Mouse (Mus musculus) skeletal muscle tissue, adult 2 months (tissue): ENCODE measurements around the gene Otud4.
"Not testable (repeated sequence)": the region's sequence is repeated elsewhere in the genome, so short reads cannot be mapped to it uniquely, and the experiment has no call there.

Experiments
- DNase-seq: peaks from one replicate; pipeline ENCODE4 v3.0.0-alpha.2; 2012; ENCODE audit warnings: low read depth, low spot score

Otud4 gene

DNA sequence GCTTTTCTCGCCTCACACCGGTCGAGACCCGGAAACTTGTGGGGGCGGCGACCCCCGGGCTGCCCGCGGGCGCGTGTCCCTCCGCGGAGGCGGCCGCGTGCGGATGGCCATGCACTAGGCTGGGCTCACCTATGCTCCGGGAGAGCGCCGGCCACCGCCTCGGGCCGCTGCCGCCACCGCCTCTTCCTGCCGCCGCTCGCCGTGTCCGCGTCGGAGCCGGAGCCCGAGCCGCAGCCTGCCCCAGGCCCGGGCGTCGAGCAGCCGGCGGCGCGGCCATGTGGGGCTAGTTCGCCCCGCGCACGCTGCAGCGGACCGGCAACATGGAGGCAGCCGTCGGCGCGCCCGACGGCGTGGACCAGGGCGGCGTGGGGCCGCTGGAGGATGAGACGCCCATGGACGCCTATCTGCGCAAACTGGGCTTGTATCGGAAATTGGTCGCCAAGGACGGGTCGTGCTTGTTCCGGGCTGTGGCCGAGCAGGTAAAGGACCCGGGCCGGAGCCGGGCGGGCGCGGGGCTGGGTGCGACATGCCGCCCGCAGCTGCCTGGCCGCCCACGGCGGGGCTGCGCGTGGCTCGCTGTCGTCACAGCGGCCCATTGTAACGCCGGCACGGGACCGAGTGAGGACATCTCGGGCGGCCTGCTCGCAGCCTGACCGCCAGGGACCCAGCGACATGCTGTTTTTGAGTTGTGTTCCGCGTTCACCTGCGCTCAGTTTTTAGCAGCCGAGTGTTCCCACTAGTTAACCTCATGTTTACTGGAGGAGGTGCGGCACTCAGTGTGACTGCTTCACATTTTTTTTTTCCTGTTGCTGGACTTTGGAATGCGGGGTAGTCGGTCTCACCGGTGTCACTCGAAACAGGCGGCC is at the start of gene Otud4:
Otud4 (plus strand) TSS at position 33 of the 866 bp plus-strand sequence.
- DNase-seq = no peak

DNA sequence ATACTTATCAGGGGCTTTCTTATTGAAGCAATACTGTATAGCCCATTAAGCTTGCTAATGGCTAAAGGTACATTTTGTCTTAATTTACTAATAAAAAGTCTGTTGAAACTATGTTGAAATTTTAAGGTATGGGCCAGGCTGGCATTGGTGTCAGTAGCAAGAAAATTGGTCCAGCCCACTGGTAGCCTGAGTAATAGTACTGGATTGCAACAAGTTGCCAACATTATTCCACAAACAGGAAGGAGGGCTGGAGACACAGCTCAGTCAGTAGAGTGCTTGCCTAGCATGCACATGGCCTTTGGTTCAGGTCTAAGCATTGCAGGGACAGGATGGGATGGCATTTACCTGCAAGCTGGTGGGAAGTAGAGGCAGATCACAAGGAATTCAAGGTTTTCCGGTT is 38.5 kb upstream of the Otud4 start:
- no peak for DNase-seq

DNA sequence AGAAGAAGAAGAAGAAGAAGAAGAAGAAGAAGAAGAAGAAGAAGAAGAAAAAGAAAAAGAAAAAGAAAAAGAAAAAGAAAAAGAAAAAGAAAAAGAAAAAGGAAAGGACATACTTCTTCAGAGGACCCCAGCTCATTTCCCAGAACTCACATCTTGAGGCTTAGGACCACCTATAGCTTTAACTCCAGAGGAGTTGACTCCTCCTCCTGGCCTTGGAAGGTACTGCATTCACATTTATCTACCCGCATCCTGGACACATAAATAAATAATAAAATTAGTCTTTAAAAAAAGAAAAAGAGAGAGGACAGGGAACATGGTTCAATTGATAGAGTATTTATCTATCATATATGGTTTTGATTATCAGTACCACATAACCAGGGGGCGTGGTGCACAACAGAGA is 36.2 kb upstream of the Otud4 start:
- not testable (repeated sequence) for DNase-seq

DNA sequence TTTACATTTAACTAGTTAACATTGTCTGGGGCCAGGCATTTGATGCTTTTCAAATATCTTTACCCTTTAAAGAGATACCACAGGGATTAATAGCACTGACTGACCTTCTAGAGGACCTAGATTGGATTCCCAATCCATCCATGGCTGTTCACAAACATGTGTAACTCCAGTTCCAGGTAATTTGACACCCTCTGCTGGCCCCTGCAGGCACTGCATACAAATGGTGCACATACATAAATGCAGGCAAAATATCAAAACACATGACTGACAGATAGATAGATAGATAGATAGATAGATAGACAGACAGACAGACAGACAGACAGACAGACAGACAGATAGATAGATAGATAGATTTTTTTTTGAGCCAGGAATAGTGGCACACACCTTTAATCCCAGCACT is 33.2 kb upstream of the Otud4 start:
- DNase-seq = no peak

DNA sequence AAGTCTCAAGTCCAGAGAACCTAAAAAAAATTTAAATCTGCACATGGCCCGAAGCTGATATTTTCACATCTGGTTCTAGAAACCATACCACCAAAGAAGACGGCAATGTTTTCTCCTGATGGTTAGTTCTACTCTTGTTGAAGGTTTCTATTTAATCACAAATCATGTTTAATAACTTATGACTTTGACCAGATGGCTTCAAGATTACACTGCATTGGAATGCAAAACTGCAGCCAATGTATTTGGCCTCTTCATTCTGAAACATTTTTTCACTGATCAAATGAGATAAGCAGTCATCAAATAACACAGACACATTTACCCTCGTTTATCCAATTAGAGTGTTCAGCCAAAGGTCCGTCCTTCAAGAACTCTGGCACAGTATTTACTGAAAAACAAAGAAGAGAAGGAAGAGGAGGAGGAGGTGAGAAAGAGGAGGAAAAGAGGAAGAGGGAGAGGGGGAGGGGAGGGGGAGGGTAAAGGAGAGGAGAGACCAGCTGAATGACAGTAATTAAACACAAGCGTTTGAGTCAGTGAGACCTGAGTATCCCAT is 32.6 kb upstream of the Otud4 start:
- DNase-seq = peak; percentile 13

DNA sequence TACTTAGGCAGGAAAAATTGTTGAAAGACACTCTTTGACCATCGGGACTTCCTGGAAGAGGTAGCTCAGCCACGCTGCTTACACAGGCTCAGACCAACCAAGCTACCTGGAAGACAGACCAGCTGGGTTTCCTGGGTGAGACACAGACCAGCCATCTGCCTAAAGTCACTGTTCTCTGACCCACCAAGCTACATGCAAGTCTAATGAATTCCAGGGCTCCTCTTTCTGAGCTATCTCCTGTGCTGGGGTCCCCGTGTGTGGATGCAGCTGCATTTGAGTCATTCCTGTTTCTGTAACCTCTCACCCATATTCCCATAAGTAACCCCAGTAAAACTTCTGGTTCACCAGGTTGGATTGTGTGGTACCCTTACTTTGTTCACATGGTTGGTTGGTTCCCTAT is 30.7 kb upstream of the Otud4 start:
- DNase-seq = no peak

DNA sequence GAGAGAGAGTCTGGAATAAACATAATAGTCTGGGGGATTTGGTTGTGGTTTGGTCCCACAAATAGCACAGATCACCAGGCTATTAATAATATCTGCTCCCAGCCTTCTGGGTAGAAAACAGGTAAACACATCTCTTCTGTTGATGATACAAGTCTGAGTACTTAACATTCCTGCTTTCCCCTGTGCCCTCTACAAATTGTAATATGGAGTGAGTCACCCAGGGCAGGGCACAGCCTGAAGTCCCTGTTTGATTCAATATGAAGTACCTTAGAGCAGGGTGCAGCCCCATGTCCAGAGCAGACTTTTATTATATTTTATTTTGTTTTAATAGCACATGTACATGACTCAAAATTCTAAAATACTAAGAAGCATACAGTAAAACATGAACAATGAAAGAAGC is 29.1 kb upstream of the Otud4 start:
- DNase-seq = no peak

DNA sequence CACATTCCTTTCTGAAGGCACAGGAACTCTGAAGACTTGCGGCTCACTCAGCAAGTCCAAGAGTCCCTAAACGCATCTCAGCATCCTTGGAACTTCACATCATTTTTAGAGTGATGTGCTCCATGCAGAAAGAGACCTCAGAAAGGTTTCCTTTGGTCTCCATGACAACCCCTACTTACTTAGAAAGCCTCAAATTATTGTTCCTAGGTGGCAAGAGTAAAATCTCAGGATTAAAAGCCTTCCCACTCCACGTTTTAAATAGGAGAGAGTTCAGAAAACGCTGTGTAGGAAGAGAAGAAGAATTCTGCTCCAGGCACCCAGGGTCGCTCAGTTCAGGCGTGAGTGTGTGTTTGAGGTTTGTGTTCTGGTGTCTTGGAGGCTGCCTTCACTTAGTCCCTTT is 27.1 kb upstream of the Otud4 start:
- no peak for DNase-seq

DNA sequence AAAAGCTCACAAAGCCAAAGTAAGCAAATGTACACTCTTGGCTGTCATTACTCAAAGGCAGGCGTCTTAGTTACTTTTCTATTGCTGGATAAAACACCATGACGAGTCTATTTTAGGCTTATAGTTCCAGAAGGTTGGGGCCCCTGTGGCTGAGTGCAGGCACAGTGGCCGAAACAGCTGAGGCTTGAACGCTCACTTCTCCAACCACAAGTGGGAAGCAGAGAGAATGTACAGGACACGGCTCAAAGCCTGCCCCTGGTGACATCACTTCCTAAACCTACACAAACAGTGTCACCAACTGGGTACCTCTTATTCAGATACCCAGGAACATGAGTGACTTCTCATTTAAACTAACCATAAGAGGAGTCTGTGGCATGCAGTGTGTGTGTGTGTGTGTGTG is 26.5 kb upstream of the Otud4 start:
- no peak for DNase-seq

DNA sequence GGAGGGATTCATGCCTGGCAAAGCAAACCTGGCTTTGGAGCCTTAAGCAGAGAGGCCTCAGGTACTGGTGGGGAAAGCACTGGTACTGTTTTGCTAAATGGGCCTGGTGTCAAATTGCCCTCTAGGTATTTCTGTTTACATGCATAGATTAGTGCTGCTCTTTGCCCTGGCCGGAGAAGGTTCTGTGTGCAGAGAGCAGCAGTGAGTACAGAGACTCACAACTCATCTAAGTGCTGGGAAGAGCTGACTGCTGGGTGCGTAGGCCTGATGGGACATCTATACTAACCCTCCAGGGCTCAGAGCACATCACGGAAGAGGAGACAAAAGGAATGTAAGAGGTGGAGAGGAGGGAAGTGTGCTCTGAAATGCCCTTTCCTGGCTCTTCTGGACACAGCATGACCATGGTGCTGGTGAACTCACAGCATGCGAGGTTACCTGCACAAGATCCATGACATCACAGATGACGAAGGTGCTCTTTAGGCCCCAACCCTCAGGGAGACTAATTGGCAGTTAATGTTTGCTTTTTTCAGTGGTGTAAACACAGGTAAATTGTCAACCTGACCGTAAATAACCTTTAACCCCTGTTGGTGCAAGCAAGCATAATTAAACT is 23.6 kb upstream of the Otud4 start:
- no peak for DNase-seq

DNA sequence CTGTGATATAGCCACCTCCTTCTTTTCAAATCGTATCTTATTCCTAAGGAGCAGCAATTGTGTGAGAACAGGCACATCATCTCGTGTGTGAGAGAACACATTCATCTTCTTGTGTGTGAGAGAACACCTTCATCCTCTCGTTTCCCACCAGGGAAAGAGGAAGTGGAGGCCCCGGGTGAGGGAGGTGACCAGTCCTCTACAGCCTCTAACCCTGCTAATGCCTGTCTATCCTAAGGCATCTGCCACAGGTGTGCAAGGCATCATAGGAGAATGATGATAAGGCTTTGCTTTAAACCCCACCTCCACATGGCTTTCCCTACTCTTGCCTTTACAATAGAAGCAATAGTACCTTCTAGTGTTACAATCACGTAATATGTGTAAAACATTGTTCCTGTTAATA is 20.5 kb upstream of the Otud4 start:
- DNase-seq = no peak

DNA sequence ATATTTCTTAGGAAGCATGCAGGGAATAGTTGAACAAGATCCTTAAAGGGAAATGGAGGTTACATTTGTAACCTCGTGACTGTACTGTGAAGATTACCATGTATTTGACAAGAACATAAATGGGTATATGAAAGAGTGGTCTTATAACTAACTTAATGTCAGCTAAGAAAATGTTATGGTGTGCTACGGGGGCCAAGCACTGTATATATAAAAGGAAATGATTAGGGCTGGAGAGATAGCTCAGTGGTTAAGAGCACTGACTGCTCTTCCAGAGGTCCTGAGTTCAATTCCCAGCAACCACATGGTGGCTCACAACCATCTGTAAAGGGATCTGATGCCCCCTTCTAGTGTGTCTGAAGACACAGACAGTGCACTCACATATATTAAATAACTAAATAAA is 20.1 kb upstream of the Otud4 start:
- no peak for DNase-seq

DNA sequence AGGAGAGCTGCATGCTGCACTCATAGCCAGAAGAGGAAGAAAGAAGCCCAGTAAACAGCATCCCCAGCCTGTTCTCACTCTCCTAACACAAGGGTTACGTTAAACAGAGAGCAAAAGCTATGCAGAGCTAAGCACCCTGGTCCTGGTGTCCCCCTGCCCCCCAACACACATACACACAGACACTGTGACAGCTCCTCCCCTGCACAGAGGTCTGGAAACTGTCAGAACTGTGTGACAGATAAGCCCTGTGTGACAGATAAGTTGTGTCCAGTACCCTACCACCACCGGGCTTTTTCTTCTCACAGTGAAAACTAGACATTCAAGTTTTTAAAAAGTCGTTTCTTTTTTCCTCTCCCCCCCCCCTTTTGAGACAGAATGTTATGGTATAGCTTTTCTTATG is 19.4 kb upstream of the Otud4 start:
- DNase-seq = no peak

DNA sequence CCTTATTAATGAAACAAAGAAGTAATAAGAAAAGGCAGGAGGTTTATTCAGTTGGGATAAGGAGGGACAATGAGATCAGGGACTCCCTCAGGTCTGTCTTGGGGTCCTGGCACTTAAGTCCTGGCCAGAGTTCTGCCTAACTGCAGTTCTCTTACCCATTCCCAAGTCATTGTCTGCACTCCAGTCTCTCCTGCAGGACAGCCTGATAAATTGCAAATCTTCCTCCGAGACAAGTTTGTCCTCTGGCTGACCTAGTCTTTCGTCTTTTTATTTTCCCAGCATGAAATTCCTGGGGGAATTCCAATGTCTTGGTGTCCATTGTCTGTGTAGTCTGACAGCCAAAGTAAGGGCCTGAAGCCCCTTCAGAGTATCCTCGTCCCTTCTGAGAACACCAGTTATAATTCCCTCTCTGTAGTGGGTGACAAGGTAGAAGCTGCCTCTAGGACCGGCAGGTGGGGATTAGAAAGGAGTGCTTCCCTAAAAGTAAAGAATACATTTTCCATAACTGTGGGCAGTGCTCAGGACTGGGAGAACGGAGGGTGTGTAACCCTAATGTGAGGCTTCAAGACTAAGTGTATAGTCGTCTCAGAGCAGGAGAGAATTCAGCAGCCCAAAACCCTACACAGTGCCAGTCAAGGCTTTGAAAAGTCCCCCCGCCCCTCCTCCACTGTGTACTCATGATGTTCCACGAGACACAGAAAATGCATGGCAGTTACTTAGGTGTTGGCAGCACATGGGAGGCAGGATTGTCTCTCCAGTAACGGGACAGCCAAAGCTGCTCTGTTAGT is 18.7 kb upstream of the Otud4 start:
- DNase-seq = no peak

DNA sequence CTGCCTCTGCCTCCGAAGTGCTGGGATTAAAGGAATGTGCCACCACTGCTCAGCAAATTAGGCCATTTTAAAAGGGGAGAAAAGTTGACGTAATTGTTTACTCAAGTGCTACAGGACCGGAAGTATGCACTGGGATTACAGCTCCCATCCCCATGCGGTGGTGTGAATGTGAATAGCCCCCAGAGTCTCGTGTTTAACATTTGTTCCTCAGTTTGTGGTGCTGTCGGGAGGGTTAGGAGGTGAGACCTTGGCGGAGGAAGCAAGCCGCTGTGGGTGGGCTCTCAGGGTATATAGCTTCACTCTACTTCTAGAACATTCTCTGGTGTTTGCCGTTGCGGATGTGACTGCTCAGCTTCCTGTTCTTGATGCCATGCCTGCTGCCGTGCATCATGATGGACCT is 17.1 kb upstream of the Otud4 start:
- DNase-seq = no peak

DNA sequence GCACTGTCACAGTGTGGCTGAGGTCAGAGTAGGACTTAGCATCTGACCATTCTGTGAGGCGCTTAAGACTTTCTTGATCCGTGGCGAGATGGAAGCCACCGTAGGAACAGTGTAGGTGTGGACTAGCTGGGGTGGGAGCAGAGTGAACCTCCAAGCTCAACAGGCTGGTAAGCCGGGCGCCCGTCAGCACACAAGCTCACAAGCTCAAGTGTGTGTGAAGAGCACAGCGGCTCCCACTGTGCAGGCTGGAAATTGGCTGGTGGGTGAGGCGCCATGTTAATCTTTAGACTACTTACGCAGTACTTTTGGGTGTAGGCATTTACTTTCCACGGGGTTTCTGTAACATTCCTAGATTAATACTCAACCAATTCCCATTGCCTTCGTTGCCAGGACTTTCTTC is 16.1 kb upstream of the Otud4 start:
- DNase-seq = no peak

DNA sequence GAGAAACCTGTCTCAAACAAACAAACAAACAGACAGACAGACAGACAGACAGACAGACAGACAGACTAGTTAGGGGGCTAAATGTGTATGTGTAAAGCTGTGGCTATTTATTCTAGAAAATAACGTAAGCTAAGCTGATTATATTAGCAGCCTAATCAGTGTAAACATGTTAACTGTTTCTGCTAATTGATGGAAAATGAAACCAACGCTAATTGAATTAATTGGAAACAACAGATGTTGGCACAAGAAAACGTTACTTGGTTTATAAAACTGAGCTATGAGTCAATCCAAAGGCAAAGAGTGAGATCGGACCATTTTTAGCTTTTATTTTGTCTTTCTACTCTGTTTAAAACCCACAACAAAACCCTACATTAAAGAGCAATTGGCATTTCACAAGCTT is 15.0 kb upstream of the Otud4 start:
- no peak for DNase-seq

DNA sequence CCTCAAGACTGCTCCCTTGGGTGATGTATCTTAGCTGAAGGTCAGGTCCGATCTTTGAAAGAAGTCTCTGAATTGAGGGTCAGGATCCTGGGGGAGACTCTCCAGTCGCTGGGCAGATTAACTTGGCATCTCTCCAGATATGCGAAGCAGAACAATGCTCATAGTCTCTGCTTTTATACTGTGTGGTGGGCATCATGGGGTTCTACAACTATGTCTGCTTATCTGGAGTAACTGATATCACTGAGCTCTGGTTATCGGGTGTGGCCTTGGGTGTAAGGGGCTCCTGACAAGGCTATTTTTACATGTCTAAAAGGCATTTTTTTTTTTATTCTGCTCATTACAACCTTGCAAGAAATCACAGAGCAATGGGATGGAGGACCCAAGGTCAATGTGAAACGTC is 13.2 kb upstream of the Otud4 start:
- no peak for DNase-seq

DNA sequence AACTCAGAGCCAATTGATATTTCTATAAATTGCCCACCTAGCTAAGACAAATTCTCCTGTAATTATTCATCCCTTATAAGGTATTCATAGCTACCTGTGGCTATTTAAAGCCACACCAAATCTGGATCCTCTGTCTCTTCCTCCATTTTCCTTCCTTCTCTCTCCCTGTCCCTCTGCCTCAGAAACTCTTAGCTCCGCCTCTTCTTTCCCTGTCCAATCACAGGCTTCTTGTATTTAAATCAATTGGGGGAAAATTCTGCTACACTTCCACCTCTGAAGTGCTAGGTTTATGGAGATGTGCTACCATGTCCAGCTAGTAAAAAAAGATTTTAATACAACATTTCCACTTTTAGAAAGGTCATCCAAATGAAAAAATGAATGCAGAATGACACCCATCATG is 3.9 kb upstream of the Otud4 start:
- DNase-seq = no peak

DNA sequence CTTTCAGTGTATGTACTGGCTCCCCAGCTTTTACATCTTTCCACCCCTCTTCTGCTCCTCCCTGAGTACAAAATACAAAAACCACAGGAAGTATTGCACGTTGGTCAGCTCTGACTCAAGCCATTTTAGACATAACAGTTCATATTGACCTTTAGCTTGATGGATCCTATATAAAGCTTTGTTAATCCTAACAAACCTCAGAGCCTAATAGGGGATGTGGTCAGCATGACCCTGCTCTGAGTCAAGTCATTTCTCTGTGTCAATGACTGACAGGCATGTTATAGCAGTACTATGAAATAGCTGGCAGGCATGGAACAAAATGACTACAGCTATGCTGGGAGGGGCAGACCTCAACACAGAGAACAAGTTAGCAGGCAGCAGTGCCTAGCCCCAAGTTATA is 3.3 kb upstream of the Otud4 start:
- no peak for DNase-seq

DNA sequence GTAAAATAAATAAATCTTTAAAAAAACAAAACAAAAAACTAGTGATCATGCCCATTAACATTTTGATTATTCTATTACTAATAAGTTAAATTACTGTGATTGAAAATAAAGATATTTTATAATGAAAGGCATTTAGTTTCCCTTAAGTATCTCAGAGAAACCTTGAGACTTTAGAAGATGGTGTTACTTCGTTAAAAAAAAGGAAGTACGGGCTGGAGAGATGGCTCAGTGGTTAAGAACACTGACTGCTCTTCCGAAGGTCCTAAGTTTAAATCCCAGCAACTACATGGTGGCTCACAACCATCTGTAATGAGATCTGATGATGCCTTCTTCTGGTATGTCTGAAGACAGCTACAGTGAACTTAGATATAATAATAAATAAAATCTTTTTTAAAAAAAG is 2.2 kb upstream of the Otud4 start:
- no peak for DNase-seq

DNA sequence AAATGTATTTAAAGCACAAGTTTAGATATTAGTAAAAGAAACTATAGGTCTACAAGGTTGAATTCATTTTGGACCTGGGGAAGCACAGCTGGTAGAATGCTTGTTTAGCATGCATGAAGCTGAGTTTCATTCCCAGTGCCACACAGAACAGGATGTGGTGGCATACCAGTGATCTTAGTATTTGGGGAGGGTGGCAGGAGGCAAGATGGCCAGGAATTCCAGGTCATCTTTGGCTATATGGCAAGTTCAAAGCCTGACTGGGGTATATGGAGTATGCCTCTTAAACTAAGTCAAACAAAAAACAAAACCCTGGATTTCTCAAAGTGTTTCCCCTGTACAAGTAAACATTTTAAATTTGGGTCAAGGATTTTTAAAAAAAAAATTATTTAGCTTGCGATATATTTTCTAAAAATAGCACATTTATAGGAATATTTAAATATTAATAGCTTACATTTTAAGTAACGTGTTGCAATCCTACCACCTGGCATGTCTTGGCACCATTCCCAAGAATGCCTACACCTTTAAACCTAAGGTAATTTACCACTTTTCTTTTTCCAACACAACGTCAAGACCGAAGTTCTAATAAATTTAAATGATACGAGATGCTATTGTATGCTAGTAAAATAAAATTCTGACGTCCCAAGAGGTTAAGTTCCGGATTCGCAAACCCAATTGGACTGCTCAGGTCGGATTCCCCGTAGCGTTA is 1.3 kb upstream of the Otud4 start:
- no peak for DNase-seq
